Mouse (Mus musculus) cerebellum, adult (tissue): ENCODE measurements around the gene E2f1.

Experiments used
- ATAC-seq: cut with Nextera tagmentation; 2 replicates; pipeline ENCODE4 v1.9.2; 2017; ENCODE audit warnings: mild to moderate bottlenecking, moderate library complexity, mixed read lengths; ENCODE audit not compliant: insufficient number of reproducible peaks, low FRiP score, low TSS enrichment

E2f1 gene

GRCm38 (mm10) chr2:154552424-154552907 lies 17.2 kb downstream of the E2f1 start:
- peak; percentile 71 for ATAC-seq

- peak; percentile 49; the same call in 1 of the 2 replicates for ATAC-seq
Measured at GRCm38 (mm10) chr2:154551927-154552326, 17.8 kb downstream of the E2f1 start.

- ATAC-seq = no peak
Measured at GRCm38 (mm10) chr2:154551476-154551875, 18.2 kb downstream of the E2f1 start, which contains the start of gene Actl10. Gene Actl10 (plus strand): TSS chr2:154551776.

GRCm38 (mm10) chr2:154550937-154551336 lies 18.8 kb downstream of the E2f1 start:
- ATAC-seq = no peak

GRCm38 (mm10) chr2:154549886-154550189 lies 19.9 kb downstream of the E2f1 start:
- no peak for ATAC-seq

- ATAC-seq = no peak
Measured at GRCm38 (mm10) chr2:154549127-154549885, 20.4 kb downstream of the E2f1 start.

- ATAC-seq = no peak
Measured at GRCm38 (mm10) chr2:154548688-154549087, 21.0 kb downstream of the E2f1 start.

- ATAC-seq = no peak
Measured at GRCm38 (mm10) chr2:154546711-154547110, 23.0 kb downstream of the E2f1 start, which contains the start of gene 1700003F12Rik. Gene 1700003F12Rik (plus strand): TSS chr2:154547085.

- peak; percentile 85 for ATAC-seq
Measured at GRCm38 (mm10) chr2:154543567-154544347, 25.9 kb downstream of the E2f1 start.

GRCm38 (mm10) chr2:154541630-154542029 lies 28.1 kb downstream of the E2f1 start:
- no peak for ATAC-seq

- no peak for ATAC-seq
Measured at GRCm38 (mm10) chr2:154539720-154540119, 30.0 kb downstream of the E2f1 start.

- no peak for ATAC-seq
Measured at GRCm38 (mm10) chr2:154538710-154539109, 31.0 kb downstream of the E2f1 start.

- no peak for ATAC-seq
Measured at GRCm38 (mm10) chr2:154538310-154538709, 31.4 kb downstream of the E2f1 start.

GRCm38 (mm10) chr2:154534704-154535270 lies 34.9 kb downstream of the E2f1 start:
- no peak for ATAC-seq

- no peak for ATAC-seq
Measured at GRCm38 (mm10) chr2:154532888-154533287, 36.8 kb downstream of the E2f1 start.

GRCm38 (mm10) chr2:154526531-154526930 lies 43.2 kb downstream of the E2f1 start:
- ATAC-seq = no peak

GRCm38 (mm10) chr2:154525285-154525684 lies 44.4 kb downstream of the E2f1 start:
- no peak for ATAC-seq

- no peak for ATAC-seq
Measured at GRCm38 (mm10) chr2:154522334-154522733, 47.4 kb downstream of the E2f1 start.

- no peak for ATAC-seq
Measured at GRCm38 (mm10) chr2:154521449-154521848, 48.2 kb downstream of the E2f1 start.

- no peak for ATAC-seq
Measured at GRCm38 (mm10) chr2:154517424-154517823, 52.3 kb downstream of the E2f1 start.

GRCm38 (mm10) chr2:154516944-154517343 lies 52.7 kb downstream of the E2f1 start:
- ATAC-seq = no peak
